Mouse (Mus musculus): Measurements from ENCODE around the gene Slc29a2. TPM values are rescaled to one million over a fixed set of nuclear protein-coding genes. Genes with fewer than 3 reads are reported as not detected.

Gene Slc29a2
- total RNA-seq, 2 experiments from 2014 or later: 2.9 to 4.5 TPM

- DNase-seq (ENCODE audit: low spot score in 2 of 2): no peak
Measured at GRCm38 (mm10) chr19:5026111-5026510, 2.5 kb downstream of the Slc29a2 start.

GRCm38 (mm10) chr19:5032686-5033085 lies 9.0 kb downstream of the Slc29a2 start:
- no peak for DNase-seq (ENCODE audit: low spot score in 2 of 2)

GRCm38 (mm10) chr19:5036577-5036976 lies 12.9 kb downstream of the Slc29a2 start:
- DNase-seq (ENCODE audit: low spot score in 2 of 2): no peak

GRCm38 (mm10) chr19:5037678-5038571 lies 14.3 kb downstream of the Slc29a2 start:
- peak; percentile 78 to 82 for DNase-seq (ENCODE audit: low spot score in 2 of 2)

- DNase-seq (ENCODE audit: low spot score in 2 of 2): peak; percentile 80 to 81
Measured at GRCm38 (mm10) chr19:5038709-5039156, 15.1 kb downstream of the Slc29a2 start, which contains the start of the genes B4gat1 and AC124502.3. B4gat1 (plus strand) TSS chr19:5038826. AC124502.3 (plus strand) TSS chr19:5038891.

- DNase-seq (ENCODE audit: low spot score in 2 of 2): no peak
Measured at GRCm38 (mm10) chr19:5039301-5040114, 15.8 kb downstream of the Slc29a2 start.

- DNase-seq (ENCODE audit: low spot score in 2 of 2): peak; percentile 84 to 88
Measured at GRCm38 (mm10) chr19:5040862-5041523, 17.3 kb downstream of the Slc29a2 start, which contains the start of gene Brms1. Brms1 (plus strand) TSS chr19:5041354.

- DNase-seq (ENCODE audit: low spot score in 2 of 2): no peak
Measured at GRCm38 (mm10) chr19:5041588-5041987, 17.9 kb downstream of the Slc29a2 start.

- DNase-seq (ENCODE audit: low spot score in 2 of 2): no peak
Measured at GRCm38 (mm10) chr19:5045531-5045930, 21.9 kb downstream of the Slc29a2 start.

- no peak for DNase-seq (ENCODE audit: low spot score in 2 of 2)
Measured at GRCm38 (mm10) chr19:5048138-5049056, 24.7 kb downstream of the Slc29a2 start.

- no peak for DNase-seq (ENCODE audit: low spot score in 2 of 2)
Measured at GRCm38 (mm10) chr19:5049325-5049724, 25.7 kb downstream of the Slc29a2 start.

GRCm38 (mm10) chr19:5050047-5050905 lies 26.6 kb downstream of the Slc29a2 start, which contains the start of gene Rin1:
Rin1 (plus strand) TSS chr19:5050481.
- DNase-seq (ENCODE audit: low spot score in 2 of 2): peak in 1 of 2 experiments; percentile 47

GRCm38 (mm10) chr19:5051031-5051430 lies 27.4 kb downstream of the Slc29a2 start:
- DNase-seq (ENCODE audit: low spot score in 2 of 2): peak in 1 of 2 experiments; percentile 29

- no peak for DNase-seq (ENCODE audit: low spot score in 2 of 2)
Measured at GRCm38 (mm10) chr19:5051515-5051914, 27.9 kb downstream of the Slc29a2 start.

GRCm38 (mm10) chr19:5052166-5052822 lies 28.6 kb downstream of the Slc29a2 start:
- no peak for DNase-seq (ENCODE audit: low spot score in 2 of 2)

- DNase-seq (ENCODE audit: low spot score in 2 of 2): no peak
Measured at GRCm38 (mm10) chr19:5052853-5053252, 29.2 kb downstream of the Slc29a2 start.

- peak; percentile 53 to 60 for DNase-seq (ENCODE audit: low spot score in 2 of 2)
Measured at GRCm38 (mm10) chr19:5053909-5054308, 30.2 kb downstream of the Slc29a2 start.

- DNase-seq (ENCODE audit: low spot score in 2 of 2): no peak
Measured at GRCm38 (mm10) chr19:5056251-5056650, 32.6 kb downstream of the Slc29a2 start.
